Comparison of ENCODE assay signal across 8 mouse cellular contexts in the genomic region with DNA sequence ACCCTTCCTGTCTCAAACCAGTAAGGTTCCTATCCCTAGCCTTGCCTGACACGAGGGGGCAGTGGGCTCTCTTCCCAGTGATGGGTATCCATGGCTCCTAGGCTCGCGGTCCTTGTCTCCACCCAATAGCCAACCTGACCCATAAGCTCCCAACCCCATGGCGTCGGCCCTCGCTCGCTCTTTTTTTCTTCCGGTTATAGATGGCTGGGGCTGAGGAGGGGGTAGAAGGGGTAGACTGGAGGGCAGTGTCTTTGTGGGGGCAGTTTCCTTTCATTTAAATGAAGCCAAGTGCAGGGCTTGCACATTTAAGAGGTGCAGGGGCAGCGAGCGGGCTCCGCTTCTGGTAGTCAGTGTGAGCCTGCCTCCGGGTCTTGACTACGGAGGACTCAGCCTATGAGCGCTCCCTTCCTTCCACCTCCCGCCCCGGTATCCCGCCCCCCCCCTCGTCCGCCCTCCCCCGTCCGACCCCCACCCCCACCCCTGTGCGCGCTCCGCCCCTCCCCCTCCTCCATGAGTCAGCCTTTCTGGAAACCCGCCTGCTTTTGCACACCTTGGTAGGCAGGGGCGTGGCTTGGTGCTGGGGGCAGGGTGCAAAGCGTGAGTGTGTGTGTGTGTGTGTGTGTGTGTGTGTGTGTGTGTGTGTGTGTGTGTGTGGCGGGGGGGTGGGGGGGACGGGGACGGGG. TPM values are rescaled to one million over a fixed set of nuclear protein-coding genes. Genes with fewer than 3 reads are reported as not detected.
DNase-seq lines count a peak whose midpoint lies in the region; ATAC-seq and TF ChIP-seq lines count a peak whose summit lies in the region.

No protein-coding gene starts in this region.

- peak overlapping the region; percentile 33 for H3K4me3 ChIP-seq in embryonic facial prominence, embryonic 11.5 days (ENCODE audit: low read depth, low read length)
- peak overlapping the region; percentile 56 for H3K4me3 ChIP-seq in hindbrain, embryonic 10.5 days
- peak overlapping the region; percentile 22; the same call in 1 of the 2 replicates for H3K4me3 ChIP-seq in macrophage (ENCODE audit: inconsistent target)
- H3K4me3 ChIP-seq in small intestine, adult 2 months (ENCODE audit: low read depth, low read length), result peak overlapping the region; percentile 60

- TF ChIP-seq POLR2A in small intestine, adult 2 months (IDR thresholded peaks at IDR 0.05; ENCODE audit: low read depth, low read length), result peak; percentile 42; the same call in 1 of the 2 replicates

- no peaks in the 10 kb centered on the region for H3K27me3 ChIP-seq in embryonic facial prominence, embryonic 11.5 days (ENCODE audit: control insufficient read depth, insufficient read depth, low read length)
- peaks cover 11% of the 10 kb centered on the region for H3K27me3 ChIP-seq in hindbrain, embryonic 10.5 days (ENCODE audit: insufficient read depth, poor library complexity, severe bottlenecking)
- H3K27me3 ChIP-seq in small intestine, adult 2 months (ENCODE audit: control insufficient read depth, insufficient read depth, low read length), result no peaks in the 10 kb centered on the region

- intact Hi-C loops in gastrocnemius, postnatal 36 days (cut with DNase I), result no loop called here

- peak overlapping the region; percentile 55 for H3K9ac ChIP-seq in embryonic facial prominence, embryonic 11.5 days (replicated peaks; ENCODE audit: low read length)

- WGBS in embryonic facial prominence, embryonic 11.5 days, result under 1% methylated on average over 20 of the region's 30 CpGs
- 2% methylated on average over 19 of the region's 30 CpGs for WGBS in hindbrain, embryonic 10.5 days
- WGBS in macrophage (ENCODE audit: missing documents), result 14% methylated on average over 15 of the region's 30 CpGs
- WGBS in small intestine, adult 2 months, result 14% methylated on average over 21 of the region's 30 CpGs

- peak; percentile 72 for DNase-seq in ES-CJ7 (ENCODE audit: low read depth, low spot score)
- peak; percentile 87 for DNase-seq in adrenal gland, postnatal 14 days
- peak; percentile 56 for DNase-seq in embryonic facial prominence, embryonic 11.5 days (ENCODE audit: low spot score)
- DNase-seq in hindbrain, embryonic 10.5 days (ENCODE audit: low spot score), result peak; percentile 61
- peak; percentile 37 to 65 for DNase-seq in left cerebral cortex, adult 8-10 months (ENCODE audit: low spot score in 2 of 2)
- no peak for DNase-seq in gastrocnemius, postnatal 36 days

- no peaks in the 10 kb centered on the region for H3K4me1 ChIP-seq in embryonic facial prominence, embryonic 11.5 days (ENCODE audit: control insufficient read depth, insufficient read depth, low read length)
- H3K4me1 ChIP-seq in hindbrain, embryonic 10.5 days (replicated peaks), result peaks cover 19% of the 10 kb centered on the region
- H3K4me1 ChIP-seq in small intestine, adult 2 months (ENCODE audit: control insufficient read depth, insufficient read depth, insufficient read length, low read length), result peaks cover 2% of the 10 kb centered on the region; the same call in 1 of the 2 replicates

- H3K9me3 ChIP-seq in embryonic facial prominence, embryonic 11.5 days (replicated peaks; ENCODE audit: control insufficient read depth, low read length), result no peaks in the 10 kb centered on the region
- no peaks in the 10 kb centered on the region for H3K9me3 ChIP-seq in hindbrain, embryonic 10.5 days

- H3K4me2 ChIP-seq in embryonic facial prominence, embryonic 11.5 days (ENCODE audit: low read depth, low read length), result peak overlapping the region; percentile 72

- TF ChIP-seq CTCF in small intestine, adult 2 months (IDR thresholded peaks at IDR 0.05; ENCODE audit: extremely low read depth, insufficient read length, insufficient replicate concordance, low read depth, low read length), result no peak

- H3K36me3 ChIP-seq in embryonic facial prominence, embryonic 11.5 days (replicated peaks; ENCODE audit: control insufficient read depth, insufficient read depth, low read depth, low read length), result no peaks in the 10 kb centered on the region
- H3K36me3 ChIP-seq in hindbrain, embryonic 10.5 days, result peaks cover 42% of the 10 kb centered on the region
- H3K36me3 ChIP-seq in macrophage (ENCODE audit: inconsistent target), result peaks cover 11% of the 10 kb centered on the region; the same call in 1 of the 2 replicates
- peaks cover 6% of the 10 kb centered on the region; the same call in 1 of the 2 replicates for H3K36me3 ChIP-seq in small intestine, adult 2 months (ENCODE audit: control insufficient read depth, insufficient read depth, low read length)

- no peak overlapping the region for H3K27ac ChIP-seq in embryonic facial prominence, embryonic 11.5 days (replicated peaks; ENCODE audit: low read depth, low read length)
- peak overlapping the region; percentile 79 for H3K27ac ChIP-seq in hindbrain, embryonic 10.5 days
- H3K27ac ChIP-seq in macrophage, result no peak overlapping the region
- H3K27ac ChIP-seq in small intestine, adult 2 months (ENCODE audit: insufficient read depth, low read depth, low read length), result peak overlapping the region; percentile 61

- ATAC-seq in embryonic facial prominence, embryonic 11.5 days (replicated peaks; ENCODE audit: insufficient number of reproducible peaks, low FRiP score, low TSS enrichment, low read depth), result peak; percentile 79

- H3K79me2 ChIP-seq in macrophage (ENCODE audit: inconsistent target), result no peaks in the 10 kb centered on the region

RNA-seq across cellular contexts. Expression of gene Gnptg, which starts 18.0 kb away (rescaled TPM):
- 34.3 and 35.7 TPM in 2 replicates for total RNA-seq in adrenal gland, postnatal 14 days (2021)
- polyA plus RNA-seq in embryonic facial prominence, embryonic 11.5 days (2014; fragmentation: Nextera tagmentation; extraction: Ambion mirVana), result 32.6 and 32.8 TPM in 2 replicates
- 63.3 and 73.2 TPM in 2 replicates for polyA plus RNA-seq in hindbrain, embryonic 10.5 days (2016; fragmentation: Nextera tagmentation; extraction: Ambion mirVana)
- 10 to 100 TPM; 73.0 to 83.6 (median 76.1) TPM for total RNA-seq in left cerebral cortex, adult 8-10 months (2022)
- 10 to 100 TPM in 24 of 26 experiments, 1 to 10 TPM in 2; 7.2 to 26.8 (median 14.8) TPM for total RNA-seq in macrophage (2018; cell fraction: chromatin; rRNA removed)
- total RNA-seq in macrophage (2018; cell fraction: cytosol; rRNA removed), result 10 to 100 TPM; 22.2 to 37.5 (median 28.2) TPM
- total RNA-seq in macrophage (2018; cell fraction: nucleus; rRNA removed), result 10 to 100 TPM; 12.2 to 38.7 (median 22.5) TPM
- 31.8 to 33.6 TPM (median 33.3 TPM) in 3 replicates for polyA plus RNA-seq in macrophage (2018)
- 21.0 and 29.3 TPM in 2 replicates for polyA plus RNA-seq in small intestine, adult 2 months (2012; rRNA removed)
- 10 to 100 TPM; 13.8 to 14.1 TPM for total RNA-seq in gastrocnemius, postnatal 36 days (2021)

RNA-seq across cellular contexts. Expression of gene Tsr3, which starts 18.0 kb away (rescaled TPM):
- 20.4 and 22.9 TPM in 2 replicates for total RNA-seq in adrenal gland, postnatal 14 days (2021)
- polyA plus RNA-seq in embryonic facial prominence, embryonic 11.5 days (2014; fragmentation: Nextera tagmentation; extraction: Ambion mirVana), result 59.8 and 60.6 TPM in 2 replicates
- 76.9 and 86.4 TPM in 2 replicates for polyA plus RNA-seq in hindbrain, embryonic 10.5 days (2016; fragmentation: Nextera tagmentation; extraction: Ambion mirVana)
- total RNA-seq in left cerebral cortex, adult 8-10 months (2022), result 10 to 100 TPM; 18.4 to 26.5 (median 24.7) TPM
- total RNA-seq in macrophage (2018; cell fraction: chromatin; rRNA removed), result 10 to 100 TPM in 15 of 26 experiments, 1 to 10 TPM in 11; 3.5 to 19.9 (median 10.7) TPM
- 10 to 100 TPM in 21 of 26 experiments, 1 to 10 TPM in 5; 8.2 to 22.3 (median 14.3) TPM for total RNA-seq in macrophage (2018; cell fraction: cytosol; rRNA removed)
- 10 to 100 TPM in 18 of 26 experiments, 1 to 10 TPM in 8; 5.0 to 21.4 (median 13.3) TPM for total RNA-seq in macrophage (2018; cell fraction: nucleus; rRNA removed)
- 9.3 to 15.0 TPM (median 12.1 TPM) in 3 replicates for polyA plus RNA-seq in macrophage (2018)
- polyA plus RNA-seq in small intestine, adult 2 months (2012; rRNA removed), result 6.8 and 13.3 TPM in 2 replicates
- total RNA-seq in gastrocnemius, postnatal 36 days (2021), result 10 to 100 TPM; 15.8 to 18.4 TPM

RNA-seq across cellular contexts. Expression of gene Unkl, which starts 33.8 kb away (rescaled TPM):
- 15.9 and 17.8 TPM in 2 replicates for total RNA-seq in adrenal gland, postnatal 14 days (2021)
- 4.3 and 5.0 TPM in 2 replicates for polyA plus RNA-seq in embryonic facial prominence, embryonic 11.5 days (2014; fragmentation: Nextera tagmentation; extraction: Ambion mirVana)
- 8.5 and 8.6 TPM in 2 replicates for polyA plus RNA-seq in hindbrain, embryonic 10.5 days (2016; fragmentation: Nextera tagmentation; extraction: Ambion mirVana)
- 10 to 100 TPM; 37.0 to 40.0 (median 37.8) TPM for total RNA-seq in left cerebral cortex, adult 8-10 months (2022)
- 10 to 100 TPM in 22 of 26 experiments, 1 to 10 TPM in 4; 4.4 to 46.5 (median 19.0) TPM for total RNA-seq in macrophage (2018; cell fraction: chromatin; rRNA removed)
- total RNA-seq in macrophage (2018; cell fraction: cytosol; rRNA removed), result 1 to 10 TPM in 25 of 26 experiments, under 1 TPM in 1; 0.78 to 4.7 (median 2.3) TPM
- total RNA-seq in macrophage (2018; cell fraction: nucleus; rRNA removed), result 10 to 100 TPM in 13 of 26 experiments, 1 to 10 TPM in 13; 2.4 to 26.8 (median 10.0) TPM
- 2.4 to 4.9 TPM (median 3.0 TPM) in 3 replicates for polyA plus RNA-seq in macrophage (2018)
- polyA plus RNA-seq in small intestine, adult 2 months (2012; rRNA removed), result 7.1 and 11.7 TPM in 2 replicates
- total RNA-seq in gastrocnemius, postnatal 36 days (2021), result 1 to 10 TPM; 4.9 to 5.6 TPM

RNA-seq across cellular contexts. Expression of gene Baiap3, which starts 34.2 kb away (rescaled TPM):
- total RNA-seq in adrenal gland, postnatal 14 days (2021), result 12.1 and 12.6 TPM in 2 replicates
- polyA plus RNA-seq in embryonic facial prominence, embryonic 11.5 days (2014; fragmentation: Nextera tagmentation; extraction: Ambion mirVana), result 0.45 and 0.66 TPM in 2 replicates
- polyA plus RNA-seq in hindbrain, embryonic 10.5 days (2016; fragmentation: Nextera tagmentation; extraction: Ambion mirVana), result 2.3 and 3.5 TPM in 2 replicates
- total RNA-seq in left cerebral cortex, adult 8-10 months (2022), result 10 to 100 TPM; 14.5 to 33.9 (median 31.2) TPM
- total RNA-seq in macrophage (2018; cell fraction: chromatin; rRNA removed), result 1 to 10 TPM in 1 of 26 experiments, under 1 TPM in 2, not detected in 23; 0.22 to 1.4 (median 0.63) TPM
- total RNA-seq in macrophage (2018; cell fraction: cytosol; rRNA removed), result not detected
- under 1 TPM in 1 of 26 experiments, not detected in 25; 0.36 TPM for total RNA-seq in macrophage (2018; cell fraction: nucleus; rRNA removed)
- not detected in 3 replicates for polyA plus RNA-seq in macrophage (2018)
- polyA plus RNA-seq in small intestine, adult 2 months (2012; rRNA removed), result 10.1 TPM in 2 replicates
- not detected for total RNA-seq in gastrocnemius, postnatal 36 days (2021)

RNA-seq across cellular contexts. Expression of gene BC003965, which starts 37.6 kb away (rescaled TPM):
- 20.2 and 21.2 TPM in 2 replicates for total RNA-seq in adrenal gland, postnatal 14 days (2021)
- 31.8 and 33.1 TPM in 2 replicates for polyA plus RNA-seq in embryonic facial prominence, embryonic 11.5 days (2014; fragmentation: Nextera tagmentation; extraction: Ambion mirVana)
- 35.6 and 36.3 TPM in 2 replicates for polyA plus RNA-seq in hindbrain, embryonic 10.5 days (2016; fragmentation: Nextera tagmentation; extraction: Ambion mirVana)
- 10 to 100 TPM; 17.7 to 19.9 (median 19.6) TPM for total RNA-seq in left cerebral cortex, adult 8-10 months (2022)
- 10 to 100 TPM in 4 of 26 experiments, 1 to 10 TPM in 22; 2.1 to 12.0 (median 6.1) TPM for total RNA-seq in macrophage (2018; cell fraction: chromatin; rRNA removed)
- total RNA-seq in macrophage (2018; cell fraction: cytosol; rRNA removed), result 1 to 10 TPM; 2.9 to 6.9 (median 5.5) TPM
- 10 to 100 TPM in 12 of 26 experiments, 1 to 10 TPM in 14; 4.6 to 19.2 (median 9.2) TPM for total RNA-seq in macrophage (2018; cell fraction: nucleus; rRNA removed)
- 3.5 to 10.5 TPM (median 6.5 TPM) in 3 replicates for polyA plus RNA-seq in macrophage (2018)
- polyA plus RNA-seq in small intestine, adult 2 months (2012; rRNA removed), result 5.4 and 6.3 TPM in 2 replicates
- 10 to 100 TPM; 12.3 to 13.8 TPM for total RNA-seq in gastrocnemius, postnatal 36 days (2021)

Comparison
In these comparisons a context has a peak if more than half of its experiments do, and no peak if none do; other contexts are left out.
1. DNase-seq: peak in ES-CJ7 (single experiment), adrenal gland, postnatal 14 days (single experiment), embryonic facial prominence, embryonic 11.5 days (single experiment), hindbrain, embryonic 10.5 days (single experiment) and left cerebral cortex, adult 8-10 months (2 of 2); none in gastrocnemius, postnatal 36 days (0 of 2).
2. H3K27ac ChIP-seq: peak in hindbrain, embryonic 10.5 days (single experiment) and small intestine, adult 2 months (single experiment); none in embryonic facial prominence, embryonic 11.5 days (single experiment) and macrophage (single experiment).
3. Peak in every context shown above with its lines, with median percentiles within 50 percentile points of each other: H3K4me3 ChIP-seq.